Mouse (Mus musculus) stomach, embryonic 16.5 days (tissue): ENCODE results near the gene Pygo1. TPM values are rescaled to one million over a fixed set of nuclear protein-coding genes. Genes with fewer than 3 reads are reported as not detected.

Experiments used
- ATAC-seq: fragments of 200-750 bp; cut with Nextera tagmentation; 2 replicates; pipeline ENCODE4 v1.8.0; 2017; ENCODE audit warnings: moderate number of reproducible peaks, moderate TSS enrichment; ENCODE audit not compliant: insufficient read depth, low FRiP score
- H3K27ac ChIP-seq: fragments of 300-500 bp; sonication (generic); 2 replicates; pipeline ENCODE4 v1.5.1; 2014; ENCODE audit warnings: low read length
- H3K27me3 ChIP-seq: fragments of 300-500 bp; sonication (generic); 2 replicates; pipeline ENCODE4 v1.6.1; 2014; ENCODE audit warnings: low read length, control low read depth, mixed read lengths; ENCODE audit not compliant: control insufficient read depth, insufficient read depth
- H3K36me3 ChIP-seq: fragments of 300-500 bp; sonication (generic); 2 replicates; pipeline ENCODE4 v1.6.1; 2014; ENCODE audit warnings: low read length; ENCODE audit not compliant: control insufficient read depth, insufficient read depth
- H3K4me1 ChIP-seq: fragments of 300-500 bp; sonication (generic); 2 replicates; pipeline ENCODE4 v1.6.1; 2014; ENCODE audit warnings: low read length, control low read depth, mixed read lengths; ENCODE audit not compliant: control insufficient read depth, insufficient read depth
- H3K4me2 ChIP-seq: fragments of 300-500 bp; sonication (generic); 2 replicates; pipeline ENCODE4 v1.6.1; 2014; ENCODE audit warnings: low read depth, low read length, mixed read lengths
- H3K4me3 ChIP-seq: fragments of 300-500 bp; sonication (generic); replicated peaks from 2 replicates; pipeline ENCODE4 v1.5.1; 2014; ENCODE audit warnings: mild to moderate bottlenecking, low read length
- H3K9ac ChIP-seq: fragments of 300-500 bp; sonication (generic); 2 replicates; pipeline ENCODE4 v1.6.1; 2014; ENCODE audit warnings: low read length
- H3K9me3 ChIP-seq: fragments of 300-500 bp; sonication (generic); replicated peaks from 2 replicates; pipeline ENCODE4 v1.6.1; 2016; ENCODE audit warnings: low read length, control low read depth; ENCODE audit not compliant: control insufficient read depth
- WGBS: fragments of 180-500 bp; shearing (Covaris S2); extraction: QIAGEN DNeasy Blood & Tissue Kit; methylation state at CpG from one replicate; pipeline ENCODE4 v1.1.7; 2014; 5-methylcytosine and 5-hydroxymethylcytosine counted together
- polyA plus RNA-seq: library from polyadenylated mRNA; unstranded; fragments of >200 nt; fragmentation: Nextera tagmentation; extraction: Ambion mirVana; gene quantifications from 2 replicates; pipeline ENCODE4 v1.2.1, GENCODE M21; 2015

Gene Pygo1
- polyA plus RNA-seq, 1 experiment from 2014 or later = 2.8 TPM

GRCm38 (mm10) chr9:72992576-72992975 is 67.1 kb downstream of the Pygo1 start:
- 89% methylated on average over 5 of the region's 5 CpGs for whole genome bisulfite sequencing
- Histone ChIP-seq H3K4me3 (no peak overlapping the region), H3K27ac (no peak overlapping the region)

GRCm38 (mm10) chr9:72996167-72996566 is 70.7 kb downstream of the Pygo1 start:
- H3K27me3 ChIP-seq = no peaks in the 10 kb centered on the region
- no peak overlapping the region for H3K4me3 ChIP-seq
- H3K4me2 ChIP-seq = no peak overlapping the region
- H3K9ac ChIP-seq = no peak overlapping the region
- no peaks in the 10 kb centered on the region for H3K36me3 ChIP-seq
- no peaks in the 10 kb centered on the region for H3K4me1 ChIP-seq
- ATAC-seq = no peak
- no peak overlapping the region for H3K27ac ChIP-seq
- H3K9me3 ChIP-seq = no peaks in the 10 kb centered on the region

More at GRCm38 (mm10) chr9:72992576-72992975, 67.1 kb downstream of the Pygo1 start:
- ATAC-seq = no peak
- no peaks in the 10 kb centered on the region for H3K27me3 ChIP-seq
- H3K9ac ChIP-seq = no peak overlapping the region
- H3K4me2 ChIP-seq = no peak overlapping the region
- no peaks in the 10 kb centered on the region for H3K9me3 ChIP-seq
- H3K4me1 ChIP-seq = no peaks in the 10 kb centered on the region
- H3K36me3 ChIP-seq = no peaks in the 10 kb centered on the region

- WGBS = 75% methylated on average over 7 of the region's 7 CpGs
- Histone ChIP-seq H3K4me2 (no peak overlapping the region), H3K4me3 (no peak overlapping the region), H3K9me3 (no peaks in the 10 kb centered on the region), H3K9ac (no peak overlapping the region), H3K27me3 (no peaks in the 10 kb centered on the region), H3K36me3 (no peaks in the 10 kb centered on the region), H3K27ac (no peak overlapping the region), H3K4me1 (no peaks in the 10 kb centered on the region)
- ATAC-seq = no peak
Measured at GRCm38 (mm10) chr9:72996806-72997205, 71.4 kb downstream of the Pygo1 start.

GRCm38 (mm10) chr9:73000487-73000886 is 75.0 kb downstream of the Pygo1 start:
- H3K4me2 ChIP-seq = no peak overlapping the region
- no peaks in the 10 kb centered on the region for H3K36me3 ChIP-seq
- no peaks in the 10 kb centered on the region for H3K27me3 ChIP-seq
- no peak overlapping the region for H3K27ac ChIP-seq
- ATAC-seq = no peak
- no peaks in the 10 kb centered on the region for H3K4me1 ChIP-seq
- H3K9me3 ChIP-seq = no peaks in the 10 kb centered on the region
- WGBS = 64% methylated on average over 2 of the region's 2 CpGs
- H3K9ac ChIP-seq = no peak overlapping the region
- no peak overlapping the region for H3K4me3 ChIP-seq

GRCm38 (mm10) chr9:73001314-73002011 is 76.0 kb downstream of the Pygo1 start:
- no peak overlapping the region for H3K9ac ChIP-seq
- H3K4me3 ChIP-seq = no peak overlapping the region
- H3K27ac ChIP-seq = no peak overlapping the region
- H3K4me2 ChIP-seq = no peak overlapping the region
- ATAC-seq = no peak
- no peaks in the 10 kb centered on the region for H3K36me3 ChIP-seq
- WGBS = 82% methylated on average over 13 of the region's 13 CpGs
- H3K4me1 ChIP-seq = no peaks in the 10 kb centered on the region
- no peaks in the 10 kb centered on the region for H3K9me3 ChIP-seq
- H3K27me3 ChIP-seq = no peaks in the 10 kb centered on the region

Other genes with a start within 250 kb of the Pygo1 start
- gene Prtg, start 118.8 kb upstream of the Pygo1 start, polyA plus RNA-seq = 0.25 and 0.31 TPM in 2 replicates
- 0.77 and 0.81 TPM in 2 replicates for gene Dyx1c1, start 33.1 kb downstream of the Pygo1 start, polyA plus RNA-seq
- gene Gm44503, start 33.2 kb downstream of the Pygo1 start, polyA plus RNA-seq = not detected in 2 replicates
- 11.2 and 11.7 TPM in 2 replicates for gene Ccpg1os, start 59.7 kb downstream of the Pygo1 start, polyA plus RNA-seq
- 36.8 and 38.6 TPM in 2 replicates for gene Ccpg1, start 59.8 kb downstream of the Pygo1 start, polyA plus RNA-seq
- gene Pigb, start 114.7 kb downstream of the Pygo1 start, polyA plus RNA-seq = 15.6 and 18.7 TPM in 2 replicates
- gene Rab27a, start 119.2 kb downstream of the Pygo1 start, polyA plus RNA-seq = 23.3 and 27.7 TPM in 2 replicates
- 0.10 and 0.40 TPM in 2 replicates for gene Khdc3, start 176.2 kb downstream of the Pygo1 start, polyA plus RNA-seq
- not detected in 2 replicates for gene Gm20509, start 176.8 kb downstream of the Pygo1 start, polyA plus RNA-seq
- 85.1 and 90.5 TPM in 2 replicates for gene Rsl24d1, start 187.8 kb downstream of the Pygo1 start, polyA plus RNA-seq